Mouse (Mus musculus) stomach, embryonic 16.5 days (tissue): ENCODE data around the gene Kif5c. TPM values are rescaled to one million over a fixed set of nuclear protein-coding genes. Genes with fewer than 3 reads are reported as not detected.

Experiments
- ATAC-seq: fragments of 200-750 bp; cut with Nextera tagmentation; 2 replicates; pipeline ENCODE4 v1.8.0; 2017; ENCODE audit warnings: moderate number of reproducible peaks, moderate TSS enrichment; ENCODE audit not compliant: insufficient read depth, low FRiP score
- H3K27ac ChIP-seq: fragments of 300-500 bp; sonication (generic); 2 replicates; pipeline ENCODE4 v1.5.1; 2014; ENCODE audit warnings: low read length
- H3K27me3 ChIP-seq: fragments of 300-500 bp; sonication (generic); 2 replicates; pipeline ENCODE4 v1.6.1; 2014; ENCODE audit warnings: low read length, control low read depth, mixed read lengths; ENCODE audit not compliant: control insufficient read depth, insufficient read depth
- H3K36me3 ChIP-seq: fragments of 300-500 bp; sonication (generic); 2 replicates; pipeline ENCODE4 v1.6.1; 2014; ENCODE audit warnings: low read length; ENCODE audit not compliant: control insufficient read depth, insufficient read depth
- H3K4me1 ChIP-seq: fragments of 300-500 bp; sonication (generic); 2 replicates; pipeline ENCODE4 v1.6.1; 2014; ENCODE audit warnings: low read length, control low read depth, mixed read lengths; ENCODE audit not compliant: control insufficient read depth, insufficient read depth
- H3K4me2 ChIP-seq: fragments of 300-500 bp; sonication (generic); 2 replicates; pipeline ENCODE4 v1.6.1; 2014; ENCODE audit warnings: low read depth, low read length, mixed read lengths
- H3K4me3 ChIP-seq: fragments of 300-500 bp; sonication (generic); replicated peaks from 2 replicates; pipeline ENCODE4 v1.5.1; 2014; ENCODE audit warnings: mild to moderate bottlenecking, low read length
- H3K9ac ChIP-seq: fragments of 300-500 bp; sonication (generic); 2 replicates; pipeline ENCODE4 v1.6.1; 2014; ENCODE audit warnings: low read length
- H3K9me3 ChIP-seq: fragments of 300-500 bp; sonication (generic); replicated peaks from 2 replicates; pipeline ENCODE4 v1.6.1; 2016; ENCODE audit warnings: low read length, control low read depth; ENCODE audit not compliant: control insufficient read depth
- WGBS: fragments of 180-500 bp; shearing (Covaris S2); extraction: QIAGEN DNeasy Blood & Tissue Kit; methylation state at CpG from one replicate; pipeline ENCODE4 v1.1.7; 2014; 5-methylcytosine and 5-hydroxymethylcytosine counted together
- polyA plus RNA-seq: library from polyadenylated mRNA; unstranded; fragments of >200 nt; fragmentation: Nextera tagmentation; extraction: Ambion mirVana; gene quantifications from 2 replicates; pipeline ENCODE4 v1.2.1, GENCODE M21; 2015

The Kif5c gene
- polyA plus RNA-seq, 1 experiment from 2014 or later = 5.9 TPM

DNA sequence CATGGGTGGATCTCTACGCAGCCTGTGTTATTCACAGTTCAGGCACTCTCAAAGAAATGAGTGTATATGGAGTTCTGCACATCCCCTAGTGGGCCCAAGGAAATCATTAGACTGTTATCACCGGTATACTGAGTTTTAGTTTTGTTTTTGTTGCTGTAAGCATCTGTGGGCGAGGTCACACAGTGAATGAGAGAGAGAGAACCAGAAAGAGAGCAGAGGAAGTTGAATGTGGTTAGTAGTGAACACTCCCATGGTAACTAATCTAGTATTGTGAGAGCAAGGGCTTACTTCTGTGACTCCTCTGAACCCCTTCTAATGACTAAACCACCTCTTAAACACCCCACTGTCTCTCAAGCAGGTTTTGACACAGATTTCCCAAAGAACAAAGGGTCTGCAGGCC, 2.3 kb upstream of the Kif5c start:
- H3K9ac ChIP-seq = no peak overlapping the region
- ATAC-seq = no peak
- WGBS = 77% methylated on average over 3 of the region's 3 CpGs
- peaks cover 14% of the 10 kb centered on the region for H3K27me3 ChIP-seq
- H3K36me3 ChIP-seq = no peaks in the 10 kb centered on the region
- no peak overlapping the region for H3K4me2 ChIP-seq
- peaks cover 3% of the 10 kb centered on the region; the same call in 1 of the 2 replicates for H3K4me1 ChIP-seq
- no peak overlapping the region for H3K27ac ChIP-seq
- H3K4me3 ChIP-seq = no peak overlapping the region
- no peaks in the 10 kb centered on the region for H3K9me3 ChIP-seq

DNA sequence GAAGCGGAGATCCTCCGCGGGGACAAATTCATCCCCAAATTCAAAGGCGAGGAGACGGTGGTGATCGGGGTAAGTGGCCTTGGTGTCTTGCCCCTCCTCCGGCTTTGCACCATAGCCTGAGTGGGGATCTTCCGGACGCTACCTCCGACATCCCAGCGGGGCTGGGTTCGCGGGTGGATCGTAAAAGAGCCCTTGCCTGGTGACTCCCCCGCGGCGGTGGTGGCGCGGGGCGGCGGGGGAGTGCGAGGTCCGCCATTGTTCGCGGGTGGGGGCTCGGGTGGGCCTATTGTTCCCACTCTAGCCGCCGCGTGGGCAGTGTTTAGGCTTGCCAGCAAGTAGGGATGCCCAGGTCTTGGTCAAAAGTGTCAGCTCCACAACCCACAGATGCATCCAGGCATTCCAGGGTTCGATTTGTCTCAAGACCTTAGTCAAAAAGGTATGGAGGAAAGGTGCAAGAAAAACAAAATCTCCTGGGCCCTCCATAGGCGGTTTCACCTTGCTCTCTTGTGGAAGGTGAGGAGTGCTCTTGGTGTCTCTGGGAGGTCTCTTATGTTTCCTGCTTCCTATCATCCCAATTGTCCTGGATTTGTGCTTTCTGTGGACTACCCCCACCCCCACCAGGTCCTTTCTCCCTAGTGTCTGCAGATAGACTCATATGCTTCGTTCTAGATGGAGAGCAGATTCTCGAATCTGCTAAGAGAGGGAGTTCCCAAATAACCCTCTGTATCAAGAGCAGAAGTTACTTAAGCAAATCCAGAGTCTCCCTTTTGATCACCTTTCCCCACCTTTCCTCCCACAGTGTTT, 823 bp downstream of the Kif5c start:
- no peak overlapping the region for H3K27ac ChIP-seq
- ATAC-seq = no peak
- peak overlapping the region; percentile 59 for H3K9ac ChIP-seq
- H3K4me1 ChIP-seq = peaks cover 3% of the 10 kb centered on the region; the same call in 1 of the 2 replicates
- no peaks in the 10 kb centered on the region for H3K36me3 ChIP-seq
- no peaks in the 10 kb centered on the region for H3K9me3 ChIP-seq
- peak overlapping the region; percentile 96 for H3K4me2 ChIP-seq
- peak overlapping the region; percentile 58 for H3K4me3 ChIP-seq
- peaks cover 14% of the 10 kb centered on the region for H3K27me3 ChIP-seq
- 2% methylated on average over 33 of the region's 33 CpGs for WGBS

DNA sequence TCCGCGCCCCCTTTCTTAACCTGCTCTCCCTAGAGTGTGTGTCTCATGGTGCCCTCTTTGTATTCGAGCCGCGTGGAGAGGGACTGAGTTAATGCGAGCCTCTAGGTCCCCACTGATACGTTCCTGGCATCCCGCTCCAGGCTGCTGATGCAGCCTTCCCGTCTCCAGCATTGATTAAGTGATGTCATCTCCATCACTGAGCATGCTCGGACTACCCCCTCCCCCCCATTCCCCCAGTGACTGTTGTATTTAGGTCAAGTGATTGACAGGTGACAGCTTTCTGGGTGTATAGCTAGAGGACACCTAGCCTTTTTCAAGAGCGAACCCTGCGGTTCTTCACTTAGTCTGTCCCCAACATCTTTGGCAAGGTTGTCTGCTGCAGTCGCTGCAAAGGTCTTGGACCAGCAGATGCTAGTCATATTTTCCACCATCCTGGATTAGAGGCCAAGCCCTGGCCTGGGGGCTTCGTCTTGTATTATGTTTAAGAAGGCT, 1.6 kb downstream of the Kif5c start:
- Histone ChIP-seq H3K9me3 (no peaks in the 10 kb centered on the region), H3K4me1 (peaks cover 3% of the 10 kb centered on the region; the same call in 1 of the 2 replicates), H3K9ac (no peak overlapping the region), H3K36me3 (no peaks in the 10 kb centered on the region), H3K4me3 (0 out of 2 replicates have a peak overlapping the region, but pooled peaks have one; percentile 58), H3K27ac (no peak overlapping the region), H3K27me3 (peaks cover 14% of the 10 kb centered on the region), H3K4me2 (no peak overlapping the region)
- no peak for ATAC-seq
- 21% methylated on average over 14 of the region's 14 CpGs for WGBS

GRCm38 (mm10) chr2:49621234-49621633, 2.1 kb downstream of the Kif5c start:
- Histone ChIP-seq H3K27me3 (peaks cover 14% of the 10 kb centered on the region), H3K36me3 (no peaks in the 10 kb centered on the region), H3K9me3 (no peaks in the 10 kb centered on the region), H3K9ac (no peak overlapping the region), H3K4me1 (peaks cover 3% of the 10 kb centered on the region; the same call in 1 of the 2 replicates), H3K4me3 (no peak overlapping the region), H3K27ac (no peak overlapping the region), H3K4me2 (no peak overlapping the region)
- 49% methylated on average over 1 of the region's 1 CpGs for WGBS
- no peak for ATAC-seq

GRCm38 (mm10) chr2:49625581-49625980, 6.5 kb downstream of the Kif5c start:
- ATAC-seq = no peak
- no peaks in the 10 kb centered on the region for H3K9me3 ChIP-seq
- WGBS = 50% methylated on average over 1 of the region's 1 CpGs
- H3K9ac ChIP-seq = no peak overlapping the region
- 0 out of 2 replicates have a peak overlapping the region, but pooled peaks have one; percentile 37 for H3K27ac ChIP-seq
- no peak overlapping the region for H3K4me2 ChIP-seq
- no peaks in the 10 kb centered on the region for H3K36me3 ChIP-seq
- H3K4me3 ChIP-seq = no peak overlapping the region
- H3K27me3 ChIP-seq = no peaks in the 10 kb centered on the region
- no peaks in the 10 kb centered on the region; the same call in 1 of the 2 replicates for H3K4me1 ChIP-seq

GRCm38 (mm10) chr2:49627611-49628010, 8.5 kb downstream of the Kif5c start:
- ATAC-seq = no peak
- Histone ChIP-seq H3K27ac (no peak overlapping the region), H3K36me3 (no peaks in the 10 kb centered on the region)

GRCm38 (mm10) chr2:49628094-49628705, 9.1 kb downstream of the Kif5c start:
- Histone ChIP-seq H3K27me3 (no peaks in the 10 kb centered on the region), H3K4me1 (no peaks in the 10 kb centered on the region; the same call in 1 of the 2 replicates), H3K9ac (no peak overlapping the region), H3K27ac (no peak overlapping the region), H3K4me2 (no peak overlapping the region), H3K36me3 (no peaks in the 10 kb centered on the region), H3K4me3 (no peak overlapping the region), H3K9me3 (no peaks in the 10 kb centered on the region)
- WGBS = 68% methylated on average over 6 of the region's 6 CpGs
- no peak for ATAC-seq

More at GRCm38 (mm10) chr2:49627611-49628010, 8.5 kb downstream of the Kif5c start:
- no peak overlapping the region for H3K4me3 ChIP-seq
- H3K27me3 ChIP-seq = no peaks in the 10 kb centered on the region
- no peaks in the 10 kb centered on the region; the same call in 1 of the 2 replicates for H3K4me1 ChIP-seq
- H3K4me2 ChIP-seq = no peak overlapping the region
- H3K9me3 ChIP-seq = no peaks in the 10 kb centered on the region
- no peak overlapping the region for H3K9ac ChIP-seq
- WGBS = 65% methylated on average over 7 of the region's 7 CpGs

GRCm38 (mm10) chr2:49629181-49629580, 10.1 kb downstream of the Kif5c start:
- Histone ChIP-seq H3K9ac (no peak overlapping the region), H3K9me3 (no peaks in the 10 kb centered on the region), H3K27ac (no peak overlapping the region), H3K4me2 (no peak overlapping the region), H3K27me3 (no peaks in the 10 kb centered on the region), H3K36me3 (no peaks in the 10 kb centered on the region), H3K4me1 (no peaks in the 10 kb centered on the region; the same call in 1 of the 2 replicates), H3K4me3 (no peak overlapping the region)
- 90% methylated on average over 12 of the region's 12 CpGs for WGBS
- no peak for ATAC-seq

- Histone ChIP-seq H3K4me2 (no peak overlapping the region), H3K27ac (no peak overlapping the region), H3K4me3 (no peak overlapping the region), H3K9me3 (no peaks in the 10 kb centered on the region), H3K9ac (no peak overlapping the region), H3K36me3 (no peaks in the 10 kb centered on the region), H3K27me3 (no peaks in the 10 kb centered on the region), H3K4me1 (no peaks in the 10 kb centered on the region; the same call in 1 of the 2 replicates)
- ATAC-seq = no peak
- WGBS = 76% methylated on average over 6 of the region's 6 CpGs
Observed at GRCm38 (mm10) chr2:49630636-49631035, 11.5 kb downstream of the Kif5c start.
